In the genomic region with DNA sequence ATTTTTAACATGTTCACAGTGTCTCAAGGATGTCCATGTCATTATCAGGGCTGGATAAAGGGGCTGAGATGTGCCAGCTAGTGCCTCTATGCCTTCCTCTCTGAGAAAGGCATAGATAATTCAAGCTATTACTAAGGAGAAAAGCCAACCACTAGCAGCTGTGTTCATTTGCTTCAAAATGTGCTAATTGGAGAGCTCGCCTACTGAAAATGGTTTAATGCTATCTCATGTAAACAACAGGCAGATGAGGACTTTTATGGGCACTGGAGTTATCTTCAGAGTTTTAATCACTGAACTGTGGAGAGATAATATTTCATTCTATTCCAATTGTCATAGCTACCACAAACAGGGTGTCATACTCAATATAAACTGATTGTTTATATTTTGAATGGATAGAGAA, we compare ENCODE assay signal across 15 mouse cellular contexts.
"Had no signal": no experiment of that assay in that cellular context is flagged by ENCODE, and none has a peak within 500 bp of the region (broad histone marks: within the 10 kb centered on the region; RNA-seq: fewer than 3 reads in every experiment).

No protein-coding gene starts in this region.

- H3K4me2 ChIP-seq: heart, embryonic 12.5 days; hindbrain, embryonic 12.5 days; hindbrain, embryonic 14.5 days; intestine, embryonic 15.5 days; kidney, embryonic 15.5 days; limb, embryonic 13.5 days; limb, embryonic 15.5 days; liver, embryonic 12.5 days had no signal

- H3K4me3 ChIP-seq: gastrocnemius, adult 2 months; heart, embryonic 10.5 days; heart, embryonic 12.5 days; hindbrain, embryonic 10.5 days; hindbrain, embryonic 12.5 days; intestine, embryonic 15.5 days; kidney, embryonic 15.5 days; limb, embryonic 13.5 days; limb, embryonic 15.5 days; liver, embryonic 12.5 days had no signal

- H3K36me3 ChIP-seq: heart, embryonic 10.5 days; heart, embryonic 12.5 days; hindbrain, embryonic 10.5 days; hindbrain, embryonic 12.5 days; intestine, embryonic 15.5 days; kidney, embryonic 15.5 days; limb, embryonic 13.5 days; limb, embryonic 15.5 days; liver, embryonic 12.5 days had no signal

- ATAC-seq: hindbrain, embryonic 16.5 days; intestine, embryonic 15.5 days; liver, embryonic 12.5 days had no signal

- H3K4me1 ChIP-seq: heart, embryonic 10.5 days; hindbrain, embryonic 10.5 days; hindbrain, embryonic 12.5 days; intestine, embryonic 15.5 days; kidney, embryonic 15.5 days; limb, embryonic 13.5 days; limb, embryonic 15.5 days had no signal

- H3K27ac ChIP-seq: heart, embryonic 10.5 days; hindbrain, embryonic 10.5 days; hindbrain, embryonic 12.5 days; hindbrain, embryonic 14.5 days; intestine, embryonic 15.5 days; kidney, embryonic 15.5 days; kidney, postnatal 0 days; limb, embryonic 13.5 days; limb, embryonic 15.5 days; liver, embryonic 12.5 days; liver, embryonic 14.5 days had no signal

- H3K9ac ChIP-seq: heart, embryonic 12.5 days; hindbrain, embryonic 12.5 days; hindbrain, embryonic 14.5 days; intestine, embryonic 15.5 days; kidney, embryonic 15.5 days; limb, embryonic 13.5 days; limb, embryonic 15.5 days; liver, embryonic 12.5 days; liver, embryonic 14.5 days had no signal

- H3K27me3 ChIP-seq: heart, embryonic 12.5 days; hindbrain, embryonic 12.5 days; intestine, embryonic 15.5 days; kidney, embryonic 15.5 days; limb, embryonic 13.5 days; limb, embryonic 15.5 days; liver, embryonic 12.5 days had no signal

- H3K9me3 ChIP-seq: heart, embryonic 10.5 days; heart, embryonic 12.5 days; hindbrain, embryonic 10.5 days; hindbrain, embryonic 12.5 days; intestine, embryonic 15.5 days; kidney, embryonic 15.5 days; limb, embryonic 13.5 days; limb, embryonic 15.5 days; liver, embryonic 12.5 days had no signal

- DNase-seq: layer of hippocampus, postnatal 36 days had no signal
